Mouse (Mus musculus): ENCODE measurements around the gene Tmem98. TPM values are rescaled to one million over a fixed set of nuclear protein-coding genes. Genes with fewer than 3 reads are reported as not detected.

The Tmem98 gene
- total and polyA plus RNA-seq, 3 experiments, result 12.7 to 21.3 (median 18.4) TPM

- no peak overlapping the region for H3K9ac ChIP-seq (ENCODE audit: insufficient read depth, low read depth)
- in situ Hi-C loops (cut with MboI; ENCODE audit: low pct_ligation_motif_present, low pct_unique_long_range_greater_than_20kb, low sequenced_read_pairs), result no loop called here
- H3K9me3 ChIP-seq (replicated peaks; ENCODE audit: low read length), result no peaks in the 10 kb centered on the region
- H3K27ac ChIP-seq (ENCODE audit: insufficient read depth, low read depth), result no peak overlapping the region
- H3K79me2 ChIP-seq (replicated peaks; ENCODE audit: control insufficient read depth, extremely low read depth, insufficient read depth, poor library complexity, severe bottlenecking), result no peaks in the 10 kb centered on the region
- no peak overlapping the region for H3K4me2 ChIP-seq (ENCODE audit: insufficient read depth, low read depth, poor library complexity, severe bottlenecking)
- H3K4me3 ChIP-seq (replicated peaks in 1 of 3; ENCODE audit: low read depth in 2 of 3, low read length in 2 of 3, poor library complexity in 1 of 3), result no peak overlapping the region
- DNase-seq (ENCODE audit: extremely low read depth), result no peak
- dilution Hi-C loops (cut with MboI; ENCODE audit: extremely low pct_ligation_motif_present, extremely low pct_unique_long_range_greater_than_20kb, low sequenced_read_pairs), result no loop called here
- H3K27me3 ChIP-seq (replicated peaks), result no peaks in the 10 kb centered on the region
- H3K4me1 ChIP-seq (ENCODE audit: control insufficient read depth in 1 of 2, insufficient read depth in 2 of 2), result peaks cover 5 to 17% of the 10 kb centered on the region in 2 experiments; a peak in 2 of 4 replicates
- TF ChIP-seq NELFE (IDR thresholded peaks at IDR 0.05; ENCODE audit: low read depth, low read length), result no peak
- H3K36me3 ChIP-seq (replicated peaks in 1 of 2; ENCODE audit: control insufficient read depth in 1 of 2, insufficient read depth in 1 of 2, low read length in 1 of 2), result no peaks in the 10 kb centered on the region
These were observed 15.7 kb upstream of the Tmem98 start for GRCm38 (mm10) chr11:80794290-80794689.

- Histone ChIP-seq H3K27me3 (replicated peaks) (no peaks in the 10 kb centered on the region), H3K9me3 (replicated peaks; ENCODE audit: low read length) (no peaks in the 10 kb centered on the region), H3K4me1 (ENCODE audit: control insufficient read depth in 1 of 2, insufficient read depth in 2 of 2) (peaks cover 6 to 17% of the 10 kb centered on the region in 2 experiments; a peak in 2 of 4 replicates), H3K4me3 (replicated peaks in 1 of 3; ENCODE audit: low read depth in 2 of 3, low read length in 2 of 3, poor library complexity in 1 of 3) (no peak overlapping the region), H3K9ac (ENCODE audit: insufficient read depth, low read depth) (no peak overlapping the region), H3K27ac (ENCODE audit: insufficient read depth, low read depth) (no peak overlapping the region), H3K79me2 (replicated peaks; ENCODE audit: control insufficient read depth, extremely low read depth, insufficient read depth, poor library complexity, severe bottlenecking) (no peaks in the 10 kb centered on the region), H3K4me2 (ENCODE audit: insufficient read depth, low read depth, poor library complexity, severe bottlenecking) (no peak overlapping the region), H3K36me3 (replicated peaks in 1 of 2; ENCODE audit: control insufficient read depth in 1 of 2, insufficient read depth in 1 of 2, low read length in 1 of 2) (no peaks in the 10 kb centered on the region)
- dilution Hi-C loops (cut with MboI; ENCODE audit: extremely low pct_ligation_motif_present, extremely low pct_unique_long_range_greater_than_20kb, low sequenced_read_pairs), result no loop called here
- in situ Hi-C loops (cut with MboI; ENCODE audit: low pct_ligation_motif_present, low pct_unique_long_range_greater_than_20kb, low sequenced_read_pairs), result no loop called here
- DNase-seq (ENCODE audit: extremely low read depth), result no peak
- TF ChIP-seq NELFE (IDR thresholded peaks at IDR 0.05; ENCODE audit: low read depth, low read length) (no peak), MEF2A (IDR thresholded peaks at IDR 0.05; ENCODE audit: borderline replicate concordance, low read depth, low read length) (no peak), GABPA (IDR thresholded peaks at IDR 0.05; ENCODE audit: insufficient replicate concordance, low read depth, low read length) (no peak), CHD1 (IDR thresholded peaks at IDR 0.05; ENCODE audit: low read depth, low read length) (no peak), POLR2AphosphoS2 (IDR thresholded peaks at IDR 0.05; ENCODE audit: low read depth, low read length) (no peak), ETS1 (conservative IDR thresholded peaks at IDR 0.05; ENCODE audit: low read depth, low read length) (no peak), IRF4 (IDR thresholded peaks at IDR 0.05; ENCODE audit: low read depth, low read length) (no peak), MAFK (IDR thresholded peaks at IDR 0.05; ENCODE audit: insufficient replicate concordance, low read length) (no peak), POLR2A (IDR thresholded peaks at IDR 0.05; ENCODE audit: low read depth, low read length) (no peak), MYC (IDR thresholded peaks at IDR 0.05; ENCODE audit: low read depth, low read length) (no peak), MAX (IDR thresholded peaks at IDR 0.05; ENCODE audit: low read length) (no peak), USF1 (IDR thresholded peaks at IDR 0.05; ENCODE audit: low read depth, low read length) (no peak), ELF1 (IDR thresholded peaks at IDR 0.05; ENCODE audit: low read depth, low read length) (no peak), NRF1 (IDR thresholded peaks at IDR 0.05; ENCODE audit: low read depth, low read length) (no peak), CTCF (conservative IDR thresholded peaks at IDR 0.05 in 1 of 2, IDR thresholded peaks at IDR 0.05 in 1 of 2; ENCODE audit: low read depth in 2 of 2, low read length in 2 of 2) (no peak), BHLHE40 (IDR thresholded peaks at IDR 0.05; ENCODE audit: low read depth, low read length) (no peak), MXI1 (IDR thresholded peaks at IDR 0.05; ENCODE audit: low read depth, low read length) (no peak), RCOR1 (conservative IDR thresholded peaks at IDR 0.05; ENCODE audit: low read depth, low read length) (no peak), EP300 (IDR thresholded peaks at IDR 0.05; ENCODE audit: low read length) (no peak)
These were observed 14.5 kb upstream of the Tmem98 start for GRCm38 (mm10) chr11:80795431-80795830.
